Mouse (Mus musculus) embryo, embryonic 10.5 days (tissue): Measurements from ENCODE around the gene Sptbn4.

Experiments
- DNase-seq: peaks from one replicate; pipeline ENCODE4 v3.0.0-alpha.2; 2015; ENCODE audit warnings: low spot score

Sptbn4 gene

GRCm38 (mm10) chr7:27474490-27474954, 27.0 kb upstream of the Sptbn4 start:
- DNase-seq = peak; percentile 100

GRCm38 (mm10) chr7:27473835-27474489, 26.5 kb upstream of the Sptbn4 start:
- DNase-seq = no peak

- peak; percentile 99 for DNase-seq
Observed at GRCm38 (mm10) chr7:27473156-27473834, 25.8 kb upstream of the Sptbn4 start, which contains the start of gene Sertad3. Gene Sertad3 (plus strand): TSS chr7:27473768.

DNA sequence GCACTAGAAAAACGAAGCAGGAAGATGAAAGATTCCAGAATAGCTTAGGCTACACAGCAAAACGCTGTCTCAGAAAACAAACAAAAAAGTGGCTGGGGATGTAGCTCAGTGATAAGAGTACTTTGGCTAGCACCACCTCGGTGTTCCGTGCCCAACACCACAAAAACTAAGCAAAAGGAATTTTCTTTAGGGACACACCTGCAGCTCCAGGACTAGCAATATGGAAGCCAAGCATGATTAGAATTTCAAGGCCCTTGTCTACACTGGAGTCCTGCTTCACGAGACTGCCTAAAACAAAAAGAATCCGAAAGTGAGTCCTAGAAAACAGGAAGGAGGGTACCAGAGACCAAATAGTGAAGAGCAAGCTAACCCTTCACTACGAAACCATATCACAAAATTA, 25.1 kb upstream of the Sptbn4 start:
- DNase-seq = no peak

GRCm38 (mm10) chr7:27471390-27472120, 24.1 kb upstream of the Sptbn4 start:
- DNase-seq = no peak

- DNase-seq = peak; percentile 14
Observed at GRCm38 (mm10) chr7:27467648-27468047, 20.2 kb upstream of the Sptbn4 start.

GRCm38 (mm10) chr7:27460477-27460876, 13.0 kb upstream of the Sptbn4 start:
- no peak for DNase-seq

DNA sequence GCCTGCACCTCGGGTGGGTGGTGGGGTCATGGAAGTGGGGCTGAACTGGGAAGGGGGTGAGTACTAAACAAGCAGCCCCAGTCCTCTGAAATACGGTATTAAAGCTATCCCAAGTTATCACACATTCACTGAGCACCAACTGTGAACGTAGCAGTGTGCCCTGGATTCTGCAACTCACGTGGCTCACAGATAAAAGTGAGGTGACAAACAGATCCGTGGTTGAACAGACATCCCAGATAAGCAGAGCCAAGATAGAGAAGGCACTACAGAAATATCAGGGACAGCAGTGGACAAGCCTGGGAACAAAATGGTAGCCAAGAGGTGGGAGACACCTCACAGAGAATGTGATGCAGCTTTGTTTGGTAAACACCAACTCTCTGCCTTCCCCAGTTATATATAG, 12.2 kb upstream of the Sptbn4 start:
- no peak for DNase-seq

GRCm38 (mm10) chr7:27458614-27459013, 11.1 kb upstream of the Sptbn4 start:
- no peak for DNase-seq

DNA sequence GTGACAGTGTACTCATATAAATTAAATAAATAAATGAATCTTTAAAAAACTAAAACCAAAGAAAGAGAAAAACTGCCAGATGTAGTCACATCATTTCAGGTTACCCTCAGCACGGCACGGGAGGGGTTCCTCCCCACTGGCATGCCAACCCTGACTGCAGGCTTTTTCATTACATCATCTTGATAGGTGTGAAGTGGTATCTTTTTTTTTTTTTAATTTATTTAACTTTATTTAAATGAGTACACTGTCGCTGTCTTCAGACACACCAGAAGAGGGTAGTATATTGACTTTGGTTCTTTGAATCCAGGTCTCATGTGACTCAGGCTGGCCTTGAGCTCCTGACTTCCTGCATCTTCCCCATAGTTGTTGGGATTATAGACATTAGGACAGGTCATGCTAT, 7.8 kb upstream of the Sptbn4 start:
- no peak for DNase-seq

- no peak for DNase-seq
Observed at GRCm38 (mm10) chr7:27454461-27455121, 7.1 kb upstream of the Sptbn4 start.

DNA sequence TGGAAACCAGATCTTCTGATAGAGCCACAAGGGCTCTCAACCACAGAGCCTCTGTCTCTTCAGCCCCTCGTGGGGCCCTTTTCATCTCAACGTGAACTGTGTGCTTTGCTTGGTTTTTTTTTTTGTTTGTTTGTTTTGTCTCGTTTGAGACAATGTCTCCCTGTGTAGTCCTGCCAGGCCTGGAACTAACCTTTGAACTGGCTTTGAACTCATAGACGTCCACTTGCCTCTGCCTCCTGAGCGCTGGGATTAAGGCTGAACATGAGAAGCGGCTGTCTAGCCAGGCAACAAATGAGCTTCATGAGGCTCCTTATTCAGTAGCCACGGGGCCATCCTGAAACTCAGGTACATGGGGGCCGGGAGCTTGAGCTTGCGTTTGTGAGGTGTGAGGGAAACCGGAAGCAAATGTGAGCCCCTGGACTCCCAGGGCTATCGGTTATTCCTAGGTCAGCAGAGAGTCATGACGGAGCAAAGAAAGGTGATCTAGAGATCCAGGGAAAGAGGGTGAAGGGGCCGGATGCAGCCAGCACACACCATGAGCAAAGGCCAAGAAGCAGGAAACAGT, 4.8 kb upstream of the Sptbn4 start:
- DNase-seq = no peak

DNA sequence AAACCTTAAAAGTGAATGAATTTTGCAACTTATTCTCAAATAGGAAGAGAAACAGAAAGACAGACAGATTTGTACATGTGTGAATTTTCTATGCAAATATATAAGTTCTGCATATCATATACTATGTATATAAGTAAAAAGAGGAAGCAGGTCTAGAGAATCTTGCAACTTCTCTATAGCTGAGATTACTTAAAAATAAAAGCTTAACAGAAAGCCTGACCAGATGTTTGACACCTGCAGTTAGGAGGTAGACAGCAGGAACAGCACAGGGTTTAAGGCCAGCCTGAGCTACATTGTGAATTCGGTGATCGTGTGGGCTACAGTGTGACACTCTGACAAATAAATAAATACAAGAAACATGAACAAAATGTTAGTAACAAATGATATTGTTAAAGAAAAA, 3.9 kb upstream of the Sptbn4 start:
- DNase-seq = no peak

DNA sequence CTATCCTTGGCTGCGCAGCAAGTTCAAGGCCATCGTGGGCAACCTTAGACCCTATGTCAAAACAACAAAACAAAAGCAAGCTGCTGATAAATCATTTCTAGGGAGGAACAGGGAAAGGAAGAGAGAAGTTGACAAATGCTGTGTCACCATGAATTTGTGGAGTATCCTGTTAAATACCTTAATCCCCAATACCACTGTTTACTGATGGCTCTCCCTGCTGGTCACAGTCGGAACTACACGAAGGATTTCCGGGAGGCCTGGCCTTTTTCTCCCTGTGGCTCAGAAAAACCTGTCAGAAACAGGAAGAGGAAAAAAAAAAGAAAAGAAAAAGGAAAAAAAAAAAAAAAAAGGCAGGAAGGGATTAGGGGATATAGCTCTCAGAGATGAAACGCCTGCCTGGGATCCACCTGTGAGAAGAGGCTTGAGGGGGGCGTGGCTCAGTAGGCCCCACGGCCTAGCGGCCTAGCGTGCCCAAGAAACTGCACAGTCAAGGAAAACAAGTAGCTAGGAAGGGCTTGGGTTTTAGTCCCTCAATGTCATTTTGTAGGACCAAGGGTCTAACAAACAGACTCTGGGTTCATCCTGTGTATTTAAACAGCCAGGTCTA, 1.9 kb upstream of the Sptbn4 start:
- DNase-seq = peak; percentile 79

DNA sequence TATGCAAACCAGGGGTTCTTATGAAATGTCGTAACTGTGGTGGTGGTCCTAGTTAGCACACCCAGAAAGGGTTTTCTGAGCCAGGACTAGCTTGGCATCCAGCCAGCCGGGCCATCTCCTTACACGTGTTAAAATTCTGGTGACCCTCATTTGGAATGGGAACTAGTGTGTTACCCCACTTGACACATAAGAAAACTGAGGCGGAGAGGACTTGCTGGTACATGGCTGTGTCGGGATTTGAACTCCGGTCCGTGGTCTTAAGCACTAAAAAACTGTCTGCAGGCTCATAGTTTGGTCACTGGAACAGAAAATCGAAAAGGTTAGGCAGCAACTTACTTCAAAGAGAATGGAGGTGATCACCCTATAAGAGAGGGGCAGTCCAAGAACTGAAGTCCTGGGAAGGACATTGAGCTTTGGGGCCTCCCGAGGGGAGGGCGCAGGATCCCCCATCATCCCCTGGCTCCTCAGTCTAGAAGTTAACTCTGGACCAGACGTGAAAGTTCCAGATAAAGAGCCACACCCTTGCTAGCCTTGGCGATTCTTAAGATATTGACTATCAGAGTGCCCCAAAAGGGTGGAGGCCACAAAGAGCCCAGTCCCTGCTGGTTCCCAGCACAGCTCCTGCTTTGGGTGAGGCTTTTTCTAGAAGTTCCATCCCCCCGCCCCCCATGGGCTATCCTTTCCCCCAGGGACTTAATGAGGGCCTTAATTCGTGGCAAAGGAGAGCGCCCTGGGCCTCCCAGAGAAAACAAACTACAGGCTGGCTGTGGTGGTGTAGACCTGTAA, 1.1 kb upstream of the Sptbn4 start:
- peak; percentile 16 for DNase-seq

- DNase-seq = peak; percentile 55
Observed at GRCm38 (mm10) chr7:27446521-27447418, 716 bp downstream of the Sptbn4 start.

GRCm38 (mm10) chr7:27446051-27446450, 1.4 kb downstream of the Sptbn4 start:
- no peak for DNase-seq

DNA sequence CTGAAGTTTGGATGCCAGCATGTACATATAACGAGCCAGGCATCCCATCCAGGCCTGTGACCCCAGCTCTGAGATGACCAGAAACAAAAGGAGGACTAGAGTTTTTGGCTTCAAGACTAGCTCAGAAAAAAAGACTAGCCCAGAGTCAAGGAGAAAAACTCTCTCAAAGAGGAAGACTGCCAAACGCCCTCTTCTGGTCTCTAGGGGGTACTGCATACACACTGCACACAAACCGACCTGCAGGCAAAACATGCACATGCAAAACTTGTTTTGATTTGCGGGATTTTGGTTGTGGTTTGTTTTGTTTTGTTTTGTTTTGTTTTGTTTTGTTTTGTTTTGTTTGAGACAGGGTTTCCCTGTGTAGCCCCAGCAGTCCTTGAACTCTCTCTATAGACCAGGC, 7.5 kb downstream of the Sptbn4 start:
- no peak for DNase-seq

GRCm38 (mm10) chr7:27437544-27437943, 9.9 kb downstream of the Sptbn4 start:
- DNase-seq = peak; percentile 58

GRCm38 (mm10) chr7:27433794-27434193, 13.7 kb downstream of the Sptbn4 start:
- DNase-seq = no peak
